Mouse (Mus musculus): ENCODE data around the gene Fgf3. TPM values are rescaled to one million over a fixed set of nuclear protein-coding genes. Genes with fewer than 3 reads are reported as not detected.

Gene Fgf3
- polyA plus RNA-seq, 1 experiment from 2014 or later = 3.5 TPM

GRCm38 (mm10) chr7:144854966-144855365, 17.1 kb downstream of the Fgf3 start:
- Histone ChIP-seq H3K4me2 (ENCODE audit: low read length) (no peak overlapping the region), H3K9ac (replicated peaks; ENCODE audit: low read depth, low read length) (no peak overlapping the region), H3K4me3 (replicated peaks; ENCODE audit: low read length) (no peak overlapping the region), H3K36me3 (ENCODE audit: control insufficient read depth, insufficient read depth) (no peaks in the 10 kb centered on the region), H3K27ac (ENCODE audit: low read length) (no peak overlapping the region), H3K4me1 (replicated peaks; ENCODE audit: control insufficient read depth, insufficient read depth, low read length) (no peaks in the 10 kb centered on the region), H3K27me3 (replicated peaks; ENCODE audit: control insufficient read depth, insufficient read depth, low read length) (peaks cover 7% of the 10 kb centered on the region; the same call in 1 of the 2 replicates), H3K9me3 (ENCODE audit: control insufficient read depth, low read length) (no peaks in the 10 kb centered on the region)
- no peak for ATAC-seq
- 60% methylated on average over 3 of the region's 3 CpGs for WGBS

GRCm38 (mm10) chr7:144857158-144857557, 19.3 kb downstream of the Fgf3 start:
- WGBS = 90% methylated on average over 7 of the region's 7 CpGs

GRCm38 (mm10) chr7:144857826-144858342, 20.0 kb downstream of the Fgf3 start:
- H3K4me1 ChIP-seq (replicated peaks; ENCODE audit: control insufficient read depth, insufficient read depth, low read length) = peaks cover 12% of the 10 kb centered on the region
- no peak overlapping the region for H3K27ac ChIP-seq (ENCODE audit: low read length)
- H3K9me3 ChIP-seq (ENCODE audit: control insufficient read depth, low read length) = no peaks in the 10 kb centered on the region
- H3K4me2 ChIP-seq (ENCODE audit: low read length) = no peak overlapping the region
- ATAC-seq = no peak
- 84% methylated on average over 3 of the region's 3 CpGs for WGBS
- H3K27me3 ChIP-seq (replicated peaks; ENCODE audit: control insufficient read depth, insufficient read depth, low read length) = peaks cover 35% of the 10 kb centered on the region
- no peak overlapping the region for H3K4me3 ChIP-seq (replicated peaks; ENCODE audit: low read length)
- H3K36me3 ChIP-seq (ENCODE audit: control insufficient read depth, insufficient read depth) = no peaks in the 10 kb centered on the region
- H3K9ac ChIP-seq (replicated peaks; ENCODE audit: low read depth, low read length) = no peak overlapping the region

More at GRCm38 (mm10) chr7:144857158-144857557, 19.3 kb downstream of the Fgf3 start:
- Histone ChIP-seq H3K27ac (ENCODE audit: low read length) (no peak overlapping the region), H3K27me3 (replicated peaks; ENCODE audit: control insufficient read depth, insufficient read depth, low read length) (peaks cover 28% of the 10 kb centered on the region), H3K9ac (replicated peaks; ENCODE audit: low read depth, low read length) (no peak overlapping the region), H3K4me1 (replicated peaks; ENCODE audit: control insufficient read depth, insufficient read depth, low read length) (peaks cover 12% of the 10 kb centered on the region), H3K4me2 (ENCODE audit: low read length) (no peak overlapping the region), H3K4me3 (replicated peaks; ENCODE audit: low read length) (no peak overlapping the region), H3K36me3 (ENCODE audit: control insufficient read depth, insufficient read depth) (no peaks in the 10 kb centered on the region), H3K9me3 (ENCODE audit: control insufficient read depth, low read length) (no peaks in the 10 kb centered on the region)
- ATAC-seq = no peak

GRCm38 (mm10) chr7:144858702-144859101, 20.8 kb downstream of the Fgf3 start:
- Histone ChIP-seq H3K36me3 (ENCODE audit: control insufficient read depth, insufficient read depth) (no peaks in the 10 kb centered on the region), H3K4me2 (ENCODE audit: low read length) (no peak overlapping the region), H3K27ac (ENCODE audit: low read length) (no peak overlapping the region), H3K4me1 (replicated peaks; ENCODE audit: control insufficient read depth, insufficient read depth, low read length) (peaks cover 12% of the 10 kb centered on the region), H3K4me3 (replicated peaks; ENCODE audit: low read length) (no peak overlapping the region), H3K9ac (replicated peaks; ENCODE audit: low read depth, low read length) (no peak overlapping the region), H3K27me3 (replicated peaks; ENCODE audit: control insufficient read depth, insufficient read depth, low read length) (peaks cover 43% of the 10 kb centered on the region), H3K9me3 (ENCODE audit: control insufficient read depth, low read length) (no peaks in the 10 kb centered on the region)
- ATAC-seq = no peak
- WGBS = 87% methylated on average over 1 of the region's 1 CpGs

- no peaks in the 10 kb centered on the region for H3K9me3 ChIP-seq (ENCODE audit: control insufficient read depth, low read length)
- under 1% methylated on average over 70 of the region's 72 CpGs for WGBS
- peaks cover 12% of the 10 kb centered on the region for H3K4me1 ChIP-seq (replicated peaks; ENCODE audit: control insufficient read depth, insufficient read depth, low read length)
- ATAC-seq = no peak
- peaks cover 62% of the 10 kb centered on the region for H3K27me3 ChIP-seq (replicated peaks; ENCODE audit: control insufficient read depth, insufficient read depth, low read length)
- H3K27ac ChIP-seq (ENCODE audit: low read length) = no peak overlapping the region
- H3K4me3 ChIP-seq (replicated peaks; ENCODE audit: low read length) = peak overlapping the region; percentile 14
- no peaks in the 10 kb centered on the region for H3K36me3 ChIP-seq (ENCODE audit: control insufficient read depth, insufficient read depth)
- H3K4me2 ChIP-seq (ENCODE audit: low read length) = peak overlapping the region; percentile 26
- no peak overlapping the region for H3K9ac ChIP-seq (replicated peaks; ENCODE audit: low read depth, low read length)
Measured at GRCm38 (mm10) chr7:144861056-144861768, 23.3 kb downstream of the Fgf3 start.

GRCm38 (mm10) chr7:144861769-144862070, 23.8 kb downstream of the Fgf3 start:
- ATAC-seq = no peak
- Histone ChIP-seq H3K4me1 (replicated peaks; ENCODE audit: control insufficient read depth, insufficient read depth, low read length) (peaks cover 12% of the 10 kb centered on the region), H3K27me3 (replicated peaks; ENCODE audit: control insufficient read depth, insufficient read depth, low read length) (peaks cover 62% of the 10 kb centered on the region), H3K4me3 (replicated peaks; ENCODE audit: low read length) (0 out of 2 replicates have a peak overlapping the region, but pooled peaks have one; percentile 12), H3K9ac (replicated peaks; ENCODE audit: low read depth, low read length) (no peak overlapping the region), H3K9me3 (ENCODE audit: control insufficient read depth, low read length) (no peaks in the 10 kb centered on the region), H3K27ac (ENCODE audit: low read length) (no peak overlapping the region), H3K4me2 (ENCODE audit: low read length) (peak overlapping the region; percentile 26), H3K36me3 (ENCODE audit: control insufficient read depth, insufficient read depth) (no peaks in the 10 kb centered on the region)
- WGBS = under 1% methylated on average over 28 of the region's 28 CpGs

GRCm38 (mm10) chr7:144862126-144862525, 24.2 kb downstream of the Fgf3 start:
- WGBS = under 1% methylated on average over 15 of the region's 15 CpGs
- H3K9ac ChIP-seq (replicated peaks; ENCODE audit: low read depth, low read length) = no peak overlapping the region
- no peaks in the 10 kb centered on the region for H3K36me3 ChIP-seq (ENCODE audit: control insufficient read depth, insufficient read depth)
- H3K27me3 ChIP-seq (replicated peaks; ENCODE audit: control insufficient read depth, insufficient read depth, low read length) = peaks cover 62% of the 10 kb centered on the region
- no peaks in the 10 kb centered on the region for H3K9me3 ChIP-seq (ENCODE audit: control insufficient read depth, low read length)
- H3K27ac ChIP-seq (ENCODE audit: low read length) = no peak overlapping the region
- ATAC-seq = no peak
- H3K4me1 ChIP-seq (replicated peaks; ENCODE audit: control insufficient read depth, insufficient read depth, low read length) = peaks cover 12% of the 10 kb centered on the region
- no peak overlapping the region for H3K4me3 ChIP-seq (replicated peaks; ENCODE audit: low read length)
- H3K4me2 ChIP-seq (ENCODE audit: low read length) = no peak overlapping the region

- ATAC-seq = no peak
- Histone ChIP-seq H3K9me3 (ENCODE audit: control insufficient read depth, low read length) (no peaks in the 10 kb centered on the region), H3K36me3 (ENCODE audit: control insufficient read depth, insufficient read depth) (no peaks in the 10 kb centered on the region), H3K4me1 (replicated peaks; ENCODE audit: control insufficient read depth, insufficient read depth, low read length) (peaks cover 12% of the 10 kb centered on the region), H3K4me2 (ENCODE audit: low read length) (no peak overlapping the region), H3K27me3 (replicated peaks; ENCODE audit: control insufficient read depth, insufficient read depth, low read length) (peaks cover 62% of the 10 kb centered on the region), H3K4me3 (replicated peaks; ENCODE audit: low read length) (no peak overlapping the region), H3K9ac (replicated peaks; ENCODE audit: low read depth, low read length) (no peak overlapping the region), H3K27ac (ENCODE audit: low read length) (no peak overlapping the region)
- WGBS = 3% methylated on average over 18 of the region's 18 CpGs
Measured at GRCm38 (mm10) chr7:144862712-144863111, 24.8 kb downstream of the Fgf3 start.

GRCm38 (mm10) chr7:144863196-144863595, 25.3 kb downstream of the Fgf3 start:
- H3K9me3 ChIP-seq (ENCODE audit: control insufficient read depth, low read length) = no peaks in the 10 kb centered on the region
- no peak overlapping the region for H3K4me2 ChIP-seq (ENCODE audit: low read length)
- H3K36me3 ChIP-seq (ENCODE audit: control insufficient read depth, insufficient read depth) = no peaks in the 10 kb centered on the region
- H3K27ac ChIP-seq (ENCODE audit: low read length) = no peak overlapping the region
- H3K9ac ChIP-seq (replicated peaks; ENCODE audit: low read depth, low read length) = no peak overlapping the region
- no peak overlapping the region for H3K4me3 ChIP-seq (replicated peaks; ENCODE audit: low read length)
- 3% methylated on average over 11 of the region's 11 CpGs for WGBS
- peaks cover 62% of the 10 kb centered on the region for H3K27me3 ChIP-seq (replicated peaks; ENCODE audit: control insufficient read depth, insufficient read depth, low read length)
- no peak for ATAC-seq
- H3K4me1 ChIP-seq (replicated peaks; ENCODE audit: control insufficient read depth, insufficient read depth, low read length) = peaks cover 12% of the 10 kb centered on the region
